Mouse (Mus musculus): ENCODE results near the gene Kcnmb3.

Kcnmb3 gene

DNA sequence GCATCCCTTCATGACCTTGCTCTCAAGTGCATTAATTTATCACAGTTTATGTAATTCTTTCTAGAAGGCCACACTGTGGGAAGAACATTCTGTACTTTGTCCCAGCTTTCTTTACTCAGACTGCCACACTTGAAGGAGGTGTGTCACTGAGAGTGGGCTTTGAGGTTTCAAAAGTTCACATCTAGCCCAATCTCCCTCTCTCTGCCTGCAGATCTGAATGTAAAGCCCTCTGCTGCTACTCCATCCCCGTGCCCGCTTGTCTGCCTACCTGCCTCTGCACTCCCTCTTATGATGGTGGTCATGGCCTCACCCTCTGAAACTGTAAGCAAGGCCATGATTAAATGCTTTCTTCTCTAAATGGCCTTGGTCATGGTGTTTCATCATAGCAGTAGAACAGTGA, 8.3 kb upstream of the Kcnmb3 start:
- Histone ChIP-seq H3K4me1 (replicated peaks; ENCODE audit: low read depth, low read length) (peaks cover 16% of the 10 kb centered on the region), H3K27me3 (ENCODE audit: insufficient read depth, low read length) (no peaks in the 10 kb centered on the region), H3K36me3 (ENCODE audit: insufficient read depth, low read length) (no peaks in the 10 kb centered on the region), H3K4me3 (replicated peaks; ENCODE audit: low read length) (no peak overlapping the region), H3K9me3 (ENCODE audit: low read length) (no peaks in the 10 kb centered on the region)
- TF ChIP-seq CTCF (conservative IDR thresholded peaks at IDR 0.05; ENCODE audit: low read length) = no peak

DNA sequence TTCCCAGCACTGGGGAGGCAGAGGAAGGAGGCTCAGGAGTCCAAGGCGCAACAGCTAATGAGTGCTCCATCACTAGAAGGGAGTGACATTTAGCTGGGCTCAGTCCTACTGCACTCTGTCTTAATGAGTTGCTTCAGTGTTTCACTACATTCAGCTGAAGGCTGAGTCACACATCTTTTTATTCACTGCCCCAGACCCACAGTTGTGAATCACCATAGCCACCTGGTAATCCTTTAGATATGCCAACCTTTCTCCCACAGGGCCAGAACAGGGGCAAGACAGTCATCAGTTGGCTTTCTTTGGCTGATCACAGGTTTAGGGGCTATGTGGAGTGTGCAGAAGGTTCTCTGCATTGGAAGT, 4.7 kb upstream of the Kcnmb3 start:
- Histone ChIP-seq H3K4me3 (replicated peaks; ENCODE audit: low read length) (no peak overlapping the region), H3K36me3 (ENCODE audit: insufficient read depth, low read length) (no peaks in the 10 kb centered on the region), H3K27me3 (ENCODE audit: insufficient read depth, low read length) (no peaks in the 10 kb centered on the region), H3K9me3 (ENCODE audit: low read length) (no peaks in the 10 kb centered on the region), H3K4me1 (replicated peaks; ENCODE audit: low read depth, low read length) (peaks cover 19% of the 10 kb centered on the region)
- no peak for TF ChIP-seq POU5F1 (IDR thresholded peaks at IDR 0.05; ENCODE audit: borderline replicate concordance, low read length)
- no peak for TF ChIP-seq NANOG (IDR thresholded peaks at IDR 0.05; ENCODE audit: borderline replicate concordance, low read length)
- no peak for TF ChIP-seq CTCF (conservative IDR thresholded peaks at IDR 0.05; ENCODE audit: low read length)

DNA sequence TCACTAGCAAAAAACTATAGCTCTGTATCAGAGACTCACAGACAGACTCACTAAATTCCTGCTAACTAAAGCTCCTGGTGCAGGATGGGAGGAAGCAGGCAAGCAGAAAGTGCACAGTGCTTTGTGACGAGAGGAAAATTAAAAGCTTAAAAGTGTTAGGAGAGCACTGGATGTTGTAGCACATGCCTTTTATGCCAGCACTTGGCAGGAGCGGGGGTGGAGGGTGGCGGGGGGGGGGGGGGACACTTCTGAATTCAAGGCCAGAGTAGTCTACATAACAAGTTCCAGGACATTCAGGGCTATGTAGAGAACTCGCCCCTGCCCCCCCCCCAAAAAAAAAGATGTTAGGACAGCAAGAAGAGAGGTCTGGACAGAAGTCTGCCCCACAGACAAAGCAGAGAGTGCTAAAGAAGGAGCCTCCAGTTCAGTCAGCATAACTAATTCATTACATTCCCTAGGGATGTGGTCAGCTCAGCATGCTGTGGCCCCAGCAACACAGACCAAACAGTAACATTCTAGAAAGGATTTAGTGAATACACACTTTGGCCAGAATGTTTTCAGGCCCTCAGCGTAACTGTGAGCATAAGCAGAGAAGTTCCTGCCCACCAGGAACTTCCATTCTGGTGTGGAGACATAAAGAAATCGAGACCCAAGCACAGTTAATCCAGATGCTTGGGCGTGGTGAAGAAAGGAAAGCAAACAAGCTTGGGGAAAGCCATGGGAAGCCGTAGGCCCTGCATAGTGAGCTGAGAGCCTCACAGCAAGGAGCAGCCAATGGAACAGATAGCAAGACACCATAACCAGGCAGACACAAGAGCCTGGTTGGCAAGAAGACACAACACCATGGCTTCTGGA, 4.1 kb upstream of the Kcnmb3 start:
- no peaks in the 10 kb centered on the region for H3K27me3 ChIP-seq (ENCODE audit: insufficient read depth, low read length)
- TF ChIP-seq POU5F1 (IDR thresholded peaks at IDR 0.05; ENCODE audit: borderline replicate concordance, low read length) = no peak
- TF ChIP-seq CTCF (conservative IDR thresholded peaks at IDR 0.05; ENCODE audit: low read length) = no peak
- no peak for TF ChIP-seq NANOG (IDR thresholded peaks at IDR 0.05; ENCODE audit: borderline replicate concordance, low read length)
- H3K9me3 ChIP-seq (ENCODE audit: low read length) = no peaks in the 10 kb centered on the region
- H3K36me3 ChIP-seq (ENCODE audit: insufficient read depth, low read length) = no peaks in the 10 kb centered on the region
- peaks cover 21% of the 10 kb centered on the region for H3K4me1 ChIP-seq (replicated peaks; ENCODE audit: low read depth, low read length)
- H3K4me3 ChIP-seq (replicated peaks; ENCODE audit: low read length) = no peak overlapping the region

DNA sequence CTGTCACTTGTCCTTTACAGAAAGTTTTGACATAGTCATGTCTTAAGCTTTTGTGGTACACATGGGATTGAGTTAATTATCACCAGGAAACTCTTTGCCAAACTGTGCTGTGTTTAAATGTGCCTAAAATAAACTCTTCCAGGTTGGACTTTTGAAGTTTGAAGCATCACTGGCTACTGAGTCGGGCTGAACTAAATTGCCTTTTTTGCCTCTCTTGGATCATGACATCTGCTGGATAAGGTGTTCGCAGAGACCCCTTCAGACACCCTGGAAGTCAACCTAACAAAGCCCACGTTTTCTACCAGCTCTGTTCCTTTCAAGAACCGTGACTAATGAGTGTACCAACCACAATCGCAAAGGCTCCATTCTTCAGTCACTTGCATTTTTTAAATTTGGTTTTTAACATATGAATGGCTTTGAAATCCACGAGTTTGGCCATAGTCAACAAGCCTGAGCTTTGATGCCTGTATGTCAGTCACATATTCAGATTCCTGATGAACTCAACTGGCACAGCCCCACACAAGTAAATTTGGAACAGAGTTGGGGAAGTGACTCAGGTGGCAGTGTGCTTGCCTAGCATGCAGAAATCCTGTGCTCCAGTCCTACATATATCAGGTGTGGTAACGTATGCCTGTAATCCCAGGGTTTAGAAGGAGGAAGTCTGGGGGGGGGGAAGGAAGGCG, 3.2 kb upstream of the Kcnmb3 start:
- TF ChIP-seq NANOG (IDR thresholded peaks at IDR 0.05; ENCODE audit: borderline replicate concordance, low read length) (no peak), POU5F1 (IDR thresholded peaks at IDR 0.05; ENCODE audit: borderline replicate concordance, low read length) (no peak), CTCF (conservative IDR thresholded peaks at IDR 0.05; ENCODE audit: low read length) (no peak)
- H3K36me3 ChIP-seq (ENCODE audit: insufficient read depth, low read length) = no peaks in the 10 kb centered on the region
- H3K27me3 ChIP-seq (ENCODE audit: insufficient read depth, low read length) = no peaks in the 10 kb centered on the region
- H3K4me1 ChIP-seq (replicated peaks; ENCODE audit: low read depth, low read length) = peaks cover 21% of the 10 kb centered on the region
- H3K4me3 ChIP-seq (replicated peaks; ENCODE audit: low read length) = no peak overlapping the region
- H3K9me3 ChIP-seq (ENCODE audit: low read length) = no peaks in the 10 kb centered on the region

DNA sequence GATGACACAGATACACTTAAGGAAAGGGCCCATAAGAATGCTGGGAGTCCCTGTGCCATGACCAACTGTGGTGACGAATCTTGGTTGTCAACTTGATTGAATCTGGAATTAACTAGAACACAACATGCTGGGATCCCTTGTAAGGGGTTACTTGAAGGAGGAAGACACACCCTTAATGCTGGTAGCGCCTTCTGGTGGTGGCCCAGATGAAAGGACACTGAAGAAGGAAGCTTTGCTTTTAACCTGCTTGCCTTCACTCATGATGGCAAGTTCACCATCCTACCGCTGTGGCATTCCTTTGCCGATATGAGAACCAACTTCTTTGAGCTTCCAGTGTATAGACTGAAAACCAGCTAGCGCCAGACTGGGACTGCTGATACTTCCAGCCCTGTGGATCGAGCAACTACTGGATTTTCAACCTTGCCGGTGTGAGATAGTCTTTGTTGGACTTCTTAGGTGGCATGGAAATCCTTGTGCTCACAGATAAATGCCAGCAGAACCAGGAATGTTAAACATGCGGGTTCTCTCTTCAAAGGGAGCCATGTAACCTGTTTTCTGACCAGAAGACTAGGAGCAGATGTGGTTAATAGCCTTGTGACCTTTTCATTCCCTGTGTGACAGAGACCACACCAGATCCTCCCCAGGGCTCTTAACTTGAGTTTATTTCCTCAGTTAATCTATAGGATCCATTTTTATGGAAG, 2.5 kb upstream of the Kcnmb3 start:
- Histone ChIP-seq H3K4me3 (replicated peaks; ENCODE audit: low read length) (no peak overlapping the region), H3K36me3 (ENCODE audit: insufficient read depth, low read length) (no peaks in the 10 kb centered on the region), H3K4me1 (replicated peaks; ENCODE audit: low read depth, low read length) (peaks cover 21% of the 10 kb centered on the region), H3K9me3 (ENCODE audit: low read length) (no peaks in the 10 kb centered on the region), H3K27me3 (ENCODE audit: insufficient read depth, low read length) (no peaks in the 10 kb centered on the region)
- peak; percentile 20; the same call in 1 of the 2 replicates for TF ChIP-seq CTCF (conservative IDR thresholded peaks at IDR 0.05; ENCODE audit: low read length)
- no peak for TF ChIP-seq NANOG (IDR thresholded peaks at IDR 0.05; ENCODE audit: borderline replicate concordance, low read length)
- TF ChIP-seq POU5F1 (IDR thresholded peaks at IDR 0.05; ENCODE audit: borderline replicate concordance, low read length) = no peak

DNA sequence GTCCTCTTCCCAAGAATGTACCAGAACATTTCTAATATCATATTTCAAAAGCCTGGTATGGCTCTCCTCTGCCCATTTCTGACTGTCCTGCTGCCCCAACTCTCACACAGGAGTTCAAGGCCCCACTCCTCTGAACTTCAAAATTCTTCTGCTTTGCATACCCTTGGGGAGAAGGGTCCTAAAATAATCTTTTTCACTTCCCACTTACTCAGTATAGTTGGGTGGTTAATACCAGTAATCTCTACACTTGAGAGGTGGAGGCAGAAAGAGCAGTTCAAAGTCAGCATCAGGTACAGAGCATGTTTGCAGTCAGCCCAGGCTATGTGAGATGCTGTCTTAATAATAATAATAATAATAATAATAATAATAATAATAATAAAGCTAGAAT, 1.1 kb downstream of the Kcnmb3 start:
- Histone ChIP-seq H3K9me3 (ENCODE audit: low read length) (no peaks in the 10 kb centered on the region), H3K36me3 (ENCODE audit: insufficient read depth, low read length) (no peaks in the 10 kb centered on the region), H3K4me3 (replicated peaks; ENCODE audit: low read length) (no peak overlapping the region), H3K4me1 (replicated peaks; ENCODE audit: low read depth, low read length) (peaks cover 12% of the 10 kb centered on the region; the same call in 1 of the 2 replicates), H3K27me3 (ENCODE audit: insufficient read depth, low read length) (no peaks in the 10 kb centered on the region)
- TF ChIP-seq NANOG (IDR thresholded peaks at IDR 0.05; ENCODE audit: borderline replicate concordance, low read length) (no peak), CTCF (conservative IDR thresholded peaks at IDR 0.05; ENCODE audit: low read length) (no peak), POU5F1 (IDR thresholded peaks at IDR 0.05; ENCODE audit: borderline replicate concordance, low read length) (no peak)

DNA sequence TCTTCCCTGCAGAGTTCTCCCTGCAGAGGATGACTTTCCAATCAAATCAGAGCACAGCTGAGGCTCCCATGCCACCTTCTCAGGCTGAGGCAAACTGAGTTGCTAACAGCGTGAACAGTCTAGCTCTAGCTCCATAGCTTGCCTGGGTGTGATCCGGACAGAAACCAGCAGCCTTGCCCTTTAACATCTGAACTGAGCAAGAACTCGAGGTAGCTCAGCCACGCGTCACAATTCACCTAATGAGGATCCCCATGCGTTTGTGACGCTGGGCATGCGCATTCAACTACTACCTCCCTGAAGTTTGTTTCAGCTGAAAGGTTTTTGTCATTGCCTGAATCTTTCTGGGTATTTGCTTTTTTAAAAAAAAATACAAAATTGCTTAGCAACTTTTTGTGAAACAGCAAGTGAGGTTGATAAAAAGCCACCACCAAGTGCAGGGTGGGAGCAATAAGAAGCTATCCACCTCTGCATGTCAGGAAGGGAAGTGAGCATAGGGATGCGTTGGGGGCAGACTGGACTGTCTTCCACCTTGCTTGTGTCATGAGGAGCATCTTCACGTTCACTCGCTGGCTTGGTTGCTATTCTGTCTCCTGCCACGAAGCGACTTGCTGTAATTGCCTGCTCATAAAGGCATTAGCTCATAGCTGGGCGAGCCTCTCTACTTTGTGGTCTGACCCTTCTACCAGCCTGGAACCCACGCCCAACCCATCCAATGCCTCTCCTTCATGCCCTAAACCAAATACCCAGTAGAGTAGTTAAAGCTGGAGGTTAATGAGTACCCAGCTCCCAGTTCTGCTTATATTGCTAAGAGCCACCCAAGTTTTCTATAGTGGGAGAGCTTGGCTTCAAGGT, 1.7 kb downstream of the Kcnmb3 start:
- TF ChIP-seq CTCF (conservative IDR thresholded peaks at IDR 0.05; ENCODE audit: low read length) (no peak), POU5F1 (IDR thresholded peaks at IDR 0.05; ENCODE audit: borderline replicate concordance, low read length) (no peak), NANOG (IDR thresholded peaks at IDR 0.05; ENCODE audit: borderline replicate concordance, low read length) (no peak)
- H3K4me3 ChIP-seq (replicated peaks; ENCODE audit: low read length) = no peak overlapping the region
- peaks cover 7% of the 10 kb centered on the region; the same call in 1 of the 2 replicates for H3K4me1 ChIP-seq (replicated peaks; ENCODE audit: low read depth, low read length)
- no peaks in the 10 kb centered on the region for H3K36me3 ChIP-seq (ENCODE audit: insufficient read depth, low read length)
- H3K9me3 ChIP-seq (ENCODE audit: low read length) = no peaks in the 10 kb centered on the region
- no peaks in the 10 kb centered on the region for H3K27me3 ChIP-seq (ENCODE audit: insufficient read depth, low read length)

DNA sequence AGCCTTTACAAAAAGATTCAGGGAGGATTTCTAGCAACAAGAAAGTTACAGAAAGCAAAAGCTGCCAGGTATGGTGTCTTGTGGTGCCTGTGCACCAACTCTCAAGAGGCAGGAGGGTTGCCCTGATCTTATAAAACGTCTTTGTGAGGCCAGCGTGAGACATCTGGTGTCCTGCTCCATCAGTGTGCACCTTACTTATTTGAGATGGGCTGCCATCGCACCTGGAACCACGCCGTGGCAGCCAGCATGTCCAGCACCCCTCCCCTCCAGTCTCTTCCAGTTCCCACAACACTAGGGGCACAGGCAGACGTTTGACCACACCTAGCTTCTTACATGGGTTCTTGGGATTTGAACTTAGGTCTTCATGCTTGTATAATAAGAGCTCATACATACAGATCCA, 3.9 kb downstream of the Kcnmb3 start:
- no peaks in the 10 kb centered on the region for H3K27me3 ChIP-seq (ENCODE audit: insufficient read depth, low read length)
- H3K4me1 ChIP-seq (replicated peaks; ENCODE audit: low read depth, low read length) = peaks cover 7% of the 10 kb centered on the region; the same call in 1 of the 2 replicates
- no peak overlapping the region for H3K4me3 ChIP-seq (replicated peaks; ENCODE audit: low read length)
- H3K9me3 ChIP-seq (ENCODE audit: low read length) = no peaks in the 10 kb centered on the region
- H3K36me3 ChIP-seq (ENCODE audit: insufficient read depth, low read length) = no peaks in the 10 kb centered on the region
- no peak for TF ChIP-seq POU5F1 (IDR thresholded peaks at IDR 0.05; ENCODE audit: borderline replicate concordance, low read length)
- TF ChIP-seq NANOG (IDR thresholded peaks at IDR 0.05; ENCODE audit: borderline replicate concordance, low read length) = no peak
- no peak for TF ChIP-seq CTCF (conservative IDR thresholded peaks at IDR 0.05; ENCODE audit: low read length)
